Mouse (Mus musculus) midbrain, postnatal 0 days (tissue): ENCODE measurements at regions not wholly inside any gene's neighbourhood (a gene's known extent, or its start where the extent isn't known, plus 50 kb on each side); places are given as distances from the start of the nearest gene placed in this dataset.

Experiments used
- ATAC-seq: fragments of 200-750 bp; cut with Nextera tagmentation; 2 replicates; pipeline ENCODE4 v1.8.0; 2017; ENCODE audit warnings: moderate number of reproducible peaks, mild to moderate bottlenecking, moderate TSS enrichment, moderate library complexity; ENCODE audit not compliant: low FRiP score
- DNase-seq: peaks from one replicate; pipeline ENCODE4 v3.0.0-alpha.2; 2015; ENCODE audit warnings: low spot score
- H3K27ac ChIP-seq: fragments of 300-500 bp; sonication (generic); 2 replicates; pipeline ENCODE4 v1.5.1; 2014; ENCODE audit warnings: low read depth, mild to moderate bottlenecking, low read length, mixed read lengths
- H3K27me3 ChIP-seq: fragments of 300-500 bp; sonication (generic); 2 replicates; pipeline ENCODE4 v1.6.1; 2014; ENCODE audit warnings: low read length, control low read depth, mixed read lengths; ENCODE audit not compliant: insufficient read depth
- H3K36me3 ChIP-seq: fragments of 300-500 bp; sonication (generic); 2 replicates; pipeline ENCODE4 v1.6.1; 2014; ENCODE audit warnings: low read length, control low read depth, mixed read lengths; ENCODE audit not compliant: insufficient read depth
- H3K4me1 ChIP-seq: fragments of 300-500 bp; sonication (generic); 2 replicates; pipeline ENCODE4 v1.6.1; 2014; ENCODE audit warnings: mild to moderate bottlenecking, control low read depth, antibody characterized with exemption, low read length, mixed read lengths; ENCODE audit not compliant: insufficient read depth
- H3K4me2 ChIP-seq: fragments of 300-500 bp; sonication (generic); 2 replicates; pipeline ENCODE4 v1.6.1; 2014; ENCODE audit warnings: low read depth, mild to moderate bottlenecking, low read length, mixed read lengths; ENCODE audit not compliant: poor library complexity, severe bottlenecking
- H3K4me3 ChIP-seq: fragments of 300-500 bp; sonication (generic); 2 replicates; pipeline ENCODE4 v1.5.1; 2014; ENCODE audit warnings: low read depth, mild to moderate bottlenecking, low read length, moderate library complexity
- H3K9ac ChIP-seq: fragments of 300-500 bp; sonication (generic); replicated peaks from 2 replicates; pipeline ENCODE4 v1.6.1; 2014; ENCODE audit warnings: mild to moderate bottlenecking, low read length, moderate library complexity, mixed read lengths; ENCODE audit not compliant: poor library complexity, severe bottlenecking
- H3K9me3 ChIP-seq: fragments of 300-500 bp; sonication (generic); 2 replicates; pipeline ENCODE4 v1.6.1; 2016; ENCODE audit warnings: low read length, control low read depth
- CTCF ChIP-seq: IDR thresholded peaks from 2 replicates; pipeline ENCODE4 v1.5.1; 2016; ENCODE audit warnings: antibody characterized with exemption, mild to moderate bottlenecking
- WGBS: fragments of 180-500 bp; shearing (Covaris S2); extraction: QIAGEN DNeasy Blood & Tissue Kit; methylation state at CpG from one replicate; pipeline ENCODE4 v1.1.7; 2014; 5-methylcytosine and 5-hydroxymethylcytosine counted together

DNA sequence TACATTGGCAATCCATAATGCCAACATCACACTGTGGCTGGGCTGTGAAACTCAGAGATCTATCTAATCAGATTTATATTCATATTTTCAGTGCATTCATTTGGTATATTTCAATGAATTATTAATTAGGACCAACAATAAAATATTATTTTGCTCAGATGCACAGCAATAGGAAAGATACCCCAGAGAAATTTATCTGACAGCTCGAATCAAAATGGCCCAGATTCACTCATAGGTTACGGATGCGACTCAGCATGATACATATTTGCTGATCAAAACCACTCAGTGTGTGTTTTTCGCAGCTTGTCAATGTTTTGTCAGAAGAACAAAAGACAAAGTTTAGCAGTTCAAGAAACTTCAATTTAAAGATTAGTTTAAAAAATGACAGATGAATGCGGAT, 1060.6 kb upstream of the Adgrl2 start:
- Histone ChIP-seq H3K36me3 (no peaks in the 10 kb centered on the region), H3K4me3 (no peak overlapping the region), H3K27ac (no peak overlapping the region), H3K4me2 (no peak overlapping the region), H3K9ac (no peak overlapping the region), H3K9me3 (no peaks in the 10 kb centered on the region), H3K4me1 (no peaks in the 10 kb centered on the region), H3K27me3 (no peaks in the 10 kb centered on the region)
- ATAC-seq (no peak), DNase-seq (peak; percentile 9)
- WGBS, result 65% methylated on average over 5 of the region's 5 CpGs
- TF ChIP-seq CTCF, result no peak

GRCm38 (mm10) chr3:150049876-150050830, 1059.8 kb upstream of the Adgrl2 start:
- H3K4me3 ChIP-seq, result no peak overlapping the region
- ATAC-seq (no peak), DNase-seq (peak; percentile 10)
- 53% methylated on average over 4 of the region's 4 CpGs for WGBS
- TF ChIP-seq CTCF, result no peak
- H3K9ac ChIP-seq, result no peak overlapping the region
- H3K9me3 ChIP-seq, result no peaks in the 10 kb centered on the region
- H3K4me1 ChIP-seq, result no peaks in the 10 kb centered on the region
- H3K4me2 ChIP-seq, result no peak overlapping the region
- no peaks in the 10 kb centered on the region for H3K27me3 ChIP-seq
- no peak overlapping the region for H3K27ac ChIP-seq
- H3K36me3 ChIP-seq, result no peaks in the 10 kb centered on the region
